Mouse (Mus musculus): ENCODE data around the gene Mex3d. TPM values are rescaled to one million over a fixed set of nuclear protein-coding genes. Genes with fewer than 3 reads are reported as not detected.

The Mex3d gene
- 34.9 and 38.2 TPM in 2 replicates for polyA plus RNA-seq (2012; rRNA removed)

- Histone ChIP-seq H3K4me3 (ENCODE audit: control insufficient read depth, insufficient read depth, low read length) (peak within 1 kb of the TSS; percentile 79), H3K4me1 (replicated peaks; ENCODE audit: control insufficient read depth, insufficient read depth, low read length) (peaks cover 35% of the 10 kb centered on the region), H3K36me3 (ENCODE audit: control insufficient read depth, insufficient read depth, low read length) (peaks cover 13% of the 10 kb centered on the region), H3K27me3 (ENCODE audit: control insufficient read depth, insufficient read depth, low read length) (peaks cover 8% of the 10 kb centered on the region; the same call in 1 of the 2 replicates), H3K27ac (ENCODE audit: control insufficient read depth, insufficient read depth, low read length) (no peak within 1 kb of the TSS)
- DNase-seq = peak; percentile 88
- 22% methylated on average over 54 of the region's 61 CpGs for WGBS
- TF ChIP-seq POLR2A (IDR thresholded peaks at IDR 0.05; ENCODE audit: control insufficient read depth, extremely low read depth, insufficient read depth, low read length, poor library complexity) = no peak
- no peak for TF ChIP-seq CTCF (IDR thresholded peaks at IDR 0.05; ENCODE audit: borderline replicate concordance, control insufficient read depth, extremely low read depth, insufficient read depth, low read length, poor library complexity)
Observed at GRCm38 (mm10) chr10:80387522-80387959, at the start of gene Mex3d. Gene Mex3d, minus strand, starts transcription at chr10:80387659.

- H3K27ac ChIP-seq (ENCODE audit: control insufficient read depth, insufficient read depth, low read length) = no peak overlapping the region
- whole genome bisulfite sequencing = 58% methylated on average over 9 of the region's 9 CpGs
- TF ChIP-seq CTCF (IDR thresholded peaks at IDR 0.05; ENCODE audit: borderline replicate concordance, control insufficient read depth, extremely low read depth, insufficient read depth, low read length, poor library complexity) = no peak
- no peak for TF ChIP-seq POLR2A (IDR thresholded peaks at IDR 0.05; ENCODE audit: control insufficient read depth, extremely low read depth, insufficient read depth, low read length, poor library complexity)
- H3K4me3 ChIP-seq (ENCODE audit: control insufficient read depth, insufficient read depth, low read length) = no peak overlapping the region
- peaks cover 14% of the 10 kb centered on the region for H3K4me1 ChIP-seq (replicated peaks; ENCODE audit: control insufficient read depth, insufficient read depth, low read length)
- no peaks in the 10 kb centered on the region for H3K27me3 ChIP-seq (ENCODE audit: control insufficient read depth, insufficient read depth, low read length)
- no peaks in the 10 kb centered on the region for H3K36me3 ChIP-seq (ENCODE audit: control insufficient read depth, insufficient read depth, low read length)
- peak; percentile 29 for DNase-seq
Observed at GRCm38 (mm10) chr10:80436276-80436675, 48.8 kb upstream of the Mex3d start.

GRCm38 (mm10) chr10:80435764-80436163, 48.3 kb upstream of the Mex3d start:
- Histone ChIP-seq H3K4me1 (replicated peaks; ENCODE audit: control insufficient read depth, insufficient read depth, low read length) (peaks cover 19% of the 10 kb centered on the region), H3K36me3 (ENCODE audit: control insufficient read depth, insufficient read depth, low read length) (no peaks in the 10 kb centered on the region), H3K27ac (ENCODE audit: control insufficient read depth, insufficient read depth, low read length) (no peak overlapping the region), H3K27me3 (ENCODE audit: control insufficient read depth, insufficient read depth, low read length) (no peaks in the 10 kb centered on the region), H3K4me3 (ENCODE audit: control insufficient read depth, insufficient read depth, low read length) (no peak overlapping the region)
- TF ChIP-seq CTCF (IDR thresholded peaks at IDR 0.05; ENCODE audit: borderline replicate concordance, control insufficient read depth, extremely low read depth, insufficient read depth, low read length, poor library complexity) (no peak), POLR2A (IDR thresholded peaks at IDR 0.05; ENCODE audit: control insufficient read depth, extremely low read depth, insufficient read depth, low read length, poor library complexity) (no peak)
- 44% methylated on average over 7 of the region's 7 CpGs for WGBS
- no peak for DNase-seq

GRCm38 (mm10) chr10:80434823-80435222, 47.4 kb upstream of the Mex3d start:
- 96% methylated on average over 3 of the region's 3 CpGs for WGBS
- H3K4me3 ChIP-seq (ENCODE audit: control insufficient read depth, insufficient read depth, low read length) = no peak overlapping the region
- no peak for DNase-seq

GRCm38 (mm10) chr10:80434233-80434592, 46.8 kb upstream of the Mex3d start:
- peaks cover 22% of the 10 kb centered on the region for H3K4me1 ChIP-seq (replicated peaks; ENCODE audit: control insufficient read depth, insufficient read depth, low read length)
- DNase-seq = no peak
- peak overlapping the region; percentile 91; the same call in 1 of the 2 replicates for H3K27ac ChIP-seq (ENCODE audit: control insufficient read depth, insufficient read depth, low read length)
- H3K27me3 ChIP-seq (ENCODE audit: control insufficient read depth, insufficient read depth, low read length) = no peaks in the 10 kb centered on the region
- no peak for TF ChIP-seq POLR2A (IDR thresholded peaks at IDR 0.05; ENCODE audit: control insufficient read depth, extremely low read depth, insufficient read depth, low read length, poor library complexity)
- no peak for TF ChIP-seq CTCF (IDR thresholded peaks at IDR 0.05; ENCODE audit: borderline replicate concordance, control insufficient read depth, extremely low read depth, insufficient read depth, low read length, poor library complexity)
- WGBS = 13% methylated on average over 8 of the region's 8 CpGs
- peak overlapping the region; percentile 88; the same call in 1 of the 2 replicates for H3K4me3 ChIP-seq (ENCODE audit: control insufficient read depth, insufficient read depth, low read length)
- peaks cover 5% of the 10 kb centered on the region; the same call in 1 of the 2 replicates for H3K36me3 ChIP-seq (ENCODE audit: control insufficient read depth, insufficient read depth, low read length)

More at GRCm38 (mm10) chr10:80434823-80435222, 47.4 kb upstream of the Mex3d start:
- Histone ChIP-seq H3K27me3 (ENCODE audit: control insufficient read depth, insufficient read depth, low read length) (no peaks in the 10 kb centered on the region), H3K27ac (ENCODE audit: control insufficient read depth, insufficient read depth, low read length) (no peak overlapping the region), H3K4me1 (replicated peaks; ENCODE audit: control insufficient read depth, insufficient read depth, low read length) (peaks cover 22% of the 10 kb centered on the region), H3K36me3 (ENCODE audit: control insufficient read depth, insufficient read depth, low read length) (peaks cover 3% of the 10 kb centered on the region; the same call in 1 of the 2 replicates)
- TF ChIP-seq CTCF (IDR thresholded peaks at IDR 0.05; ENCODE audit: borderline replicate concordance, control insufficient read depth, extremely low read depth, insufficient read depth, low read length, poor library complexity) (no peak), POLR2A (IDR thresholded peaks at IDR 0.05; ENCODE audit: control insufficient read depth, extremely low read depth, insufficient read depth, low read length, poor library complexity) (no peak)

GRCm38 (mm10) chr10:80433513-80434232, 46.2 kb upstream of the Mex3d start, which contains the start of gene Tcf3:
Gene Tcf3, minus strand, starts transcription at chr10:80433647.
- TF ChIP-seq POLR2A (IDR thresholded peaks at IDR 0.05; ENCODE audit: control insufficient read depth, extremely low read depth, insufficient read depth, low read length, poor library complexity) = peak; percentile 71
- TF ChIP-seq CTCF (IDR thresholded peaks at IDR 0.05; ENCODE audit: borderline replicate concordance, control insufficient read depth, extremely low read depth, insufficient read depth, low read length, poor library complexity) = no peak
- no peaks in the 10 kb centered on the region for H3K27me3 ChIP-seq (ENCODE audit: control insufficient read depth, insufficient read depth, low read length)
- under 1% methylated on average over 56 of the region's 61 CpGs for WGBS
- H3K4me1 ChIP-seq (replicated peaks; ENCODE audit: control insufficient read depth, insufficient read depth, low read length) = peaks cover 22% of the 10 kb centered on the region
- peaks cover 5% of the 10 kb centered on the region; the same call in 1 of the 2 replicates for H3K36me3 ChIP-seq (ENCODE audit: control insufficient read depth, insufficient read depth, low read length)
- DNase-seq = peak; percentile 90
- H3K27ac ChIP-seq (ENCODE audit: control insufficient read depth, insufficient read depth, low read length) = peak within 1 kb of the TSS; percentile 91
- H3K4me3 ChIP-seq (ENCODE audit: control insufficient read depth, insufficient read depth, low read length) = peak within 1 kb of the TSS; percentile 88
